Mouse (Mus musculus): ENCODE results near the gene Slc17a7.
"Not testable (repeated sequence)": the region's sequence is repeated elsewhere in the genome, so short reads cannot be mapped to it uniquely, and the experiment has no call there.

Gene Slc17a7

GRCm38 (mm10) chr7:45133446-45134159 lies 30.1 kb upstream of the Slc17a7 start:
- no peak for DNase-seq

GRCm38 (mm10) chr7:45134544-45135026 lies 29.2 kb upstream of the Slc17a7 start:
- DNase-seq, result peak; percentile 42

GRCm38 (mm10) chr7:45135370-45135769 lies 28.4 kb upstream of the Slc17a7 start:
- no peak for DNase-seq

- peak; percentile 94 for DNase-seq
Observed at GRCm38 (mm10) chr7:45135993-45136567, 27.7 kb upstream of the Slc17a7 start, which contains the start of the genes Gm45713 and Flt3l. Gene Gm45713 (minus strand): TSS chr7:45136231. Gene Flt3l (minus strand): TSS chr7:45136432.

GRCm38 (mm10) chr7:45137171-45138006 lies 26.4 kb upstream of the Slc17a7 start:
- no peak for DNase-seq

- DNase-seq, result no peak
Observed at GRCm38 (mm10) chr7:45138403-45138802, 25.3 kb upstream of the Slc17a7 start.

GRCm38 (mm10) chr7:45139904-45140723 lies 23.6 kb upstream of the Slc17a7 start:
- DNase-seq, result no peak

GRCm38 (mm10) chr7:45141319-45141718 lies 22.4 kb upstream of the Slc17a7 start:
- DNase-seq, result no peak

GRCm38 (mm10) chr7:45141914-45142313 lies 21.8 kb upstream of the Slc17a7 start:
- no peak for DNase-seq

- DNase-seq, result no peak
Observed at GRCm38 (mm10) chr7:45144368-45145174, 19.2 kb upstream of the Slc17a7 start.

GRCm38 (mm10) chr7:45145460-45145859 lies 18.3 kb upstream of the Slc17a7 start:
- no peak for DNase-seq

- peak; percentile 46 for DNase-seq
Observed at GRCm38 (mm10) chr7:45147267-45147666, 16.5 kb upstream of the Slc17a7 start.

GRCm38 (mm10) chr7:45147899-45148298 lies 15.8 kb upstream of the Slc17a7 start:
- DNase-seq, result peak; percentile 53

GRCm38 (mm10) chr7:45148534-45149098 lies 15.1 kb upstream of the Slc17a7 start:
- no peak for DNase-seq

- no peak for DNase-seq
Observed at GRCm38 (mm10) chr7:45149545-45149944, 14.2 kb upstream of the Slc17a7 start.

GRCm38 (mm10) chr7:45150321-45150720 lies 13.4 kb upstream of the Slc17a7 start:
- no peak for DNase-seq

- no peak for DNase-seq
Observed at GRCm38 (mm10) chr7:45151303-45151702, 12.4 kb upstream of the Slc17a7 start.

- not testable (repeated sequence) for DNase-seq
Observed at GRCm38 (mm10) chr7:45153052-45153451, 10.7 kb upstream of the Slc17a7 start.

- no peak for DNase-seq
Observed at GRCm38 (mm10) chr7:45153586-45153985, 10.2 kb upstream of the Slc17a7 start.

GRCm38 (mm10) chr7:45154096-45154992 lies 9.4 kb upstream of the Slc17a7 start, which contains the start of the genes Pih1d1 and Aldh16a1:
Gene Pih1d1 (plus strand): TSS chr7:45154303.
Gene Aldh16a1 (minus strand): TSS chr7:45154584.
- DNase-seq, result peak; percentile 99
